Mouse (Mus musculus): ENCODE results near the gene Adam8. TPM values are rescaled to one million over a fixed set of nuclear protein-coding genes. Genes with fewer than 3 reads are reported as not detected.

Adam8 gene
- polyA plus RNA-seq, 1 experiment from 2014 or later: 1.4 TPM

GRCm38 (mm10) chr7:139975471-139975870 is 16.9 kb downstream of the Adam8 start:
- WGBS: 60% methylated on average over 5 of the region's 5 CpGs

GRCm38 (mm10) chr7:139974307-139974706 is 18.1 kb downstream of the Adam8 start:
- Histone ChIP-seq H3K4me2 (no peak overlapping the region), H3K36me3 (no peaks in the 10 kb centered on the region), H3K9me3 (replicated peaks) (no peaks in the 10 kb centered on the region), H3K9ac (no peak overlapping the region), H3K27me3 (no peaks in the 10 kb centered on the region), H3K4me1 (peaks cover 9% of the 10 kb centered on the region), H3K4me3 (replicated peaks) (no peak overlapping the region), H3K27ac (no peak overlapping the region)
- 91% methylated on average over 10 of the region's 10 CpGs for WGBS
- ATAC-seq (replicated peaks; ENCODE audit: low FRiP score): no peak

More at GRCm38 (mm10) chr7:139975471-139975870, 16.9 kb downstream of the Adam8 start:
- Histone ChIP-seq H3K9me3 (replicated peaks) (no peaks in the 10 kb centered on the region), H3K9ac (no peak overlapping the region), H3K4me2 (no peak overlapping the region), H3K36me3 (no peaks in the 10 kb centered on the region), H3K4me1 (peaks cover 9% of the 10 kb centered on the region), H3K27me3 (no peaks in the 10 kb centered on the region), H3K4me3 (replicated peaks) (no peak overlapping the region), H3K27ac (no peak overlapping the region)
- ATAC-seq (replicated peaks; ENCODE audit: low FRiP score): no peak

- no peak overlapping the region for H3K9ac ChIP-seq
- H3K4me3 ChIP-seq (replicated peaks): no peak overlapping the region
- no peaks in the 10 kb centered on the region for H3K36me3 ChIP-seq
- H3K9me3 ChIP-seq (replicated peaks): no peaks in the 10 kb centered on the region
- no peak overlapping the region for H3K27ac ChIP-seq
- no peak overlapping the region for H3K4me2 ChIP-seq
- ATAC-seq (replicated peaks; ENCODE audit: low FRiP score): no peak
- H3K4me1 ChIP-seq: no peaks in the 10 kb centered on the region
- H3K27me3 ChIP-seq: peaks cover 3% of the 10 kb centered on the region; the same call in 1 of the 2 replicates
These were observed 19.4 kb downstream of the Adam8 start for GRCm38 (mm10) chr7:139972923-139973331.

GRCm38 (mm10) chr7:139971436-139971835 is 20.9 kb downstream of the Adam8 start:
- H3K4me2 ChIP-seq: no peak overlapping the region
- H3K4me3 ChIP-seq (replicated peaks): no peak overlapping the region
- ATAC-seq (replicated peaks; ENCODE audit: low FRiP score): no peak
- WGBS: 61% methylated on average over 6 of the region's 6 CpGs
- no peak overlapping the region for H3K9ac ChIP-seq
- peaks cover 3% of the 10 kb centered on the region; the same call in 1 of the 2 replicates for H3K27me3 ChIP-seq
- H3K36me3 ChIP-seq: no peaks in the 10 kb centered on the region
- H3K27ac ChIP-seq: no peak overlapping the region
- no peaks in the 10 kb centered on the region for H3K4me1 ChIP-seq
- H3K9me3 ChIP-seq (replicated peaks): no peaks in the 10 kb centered on the region

DNA sequence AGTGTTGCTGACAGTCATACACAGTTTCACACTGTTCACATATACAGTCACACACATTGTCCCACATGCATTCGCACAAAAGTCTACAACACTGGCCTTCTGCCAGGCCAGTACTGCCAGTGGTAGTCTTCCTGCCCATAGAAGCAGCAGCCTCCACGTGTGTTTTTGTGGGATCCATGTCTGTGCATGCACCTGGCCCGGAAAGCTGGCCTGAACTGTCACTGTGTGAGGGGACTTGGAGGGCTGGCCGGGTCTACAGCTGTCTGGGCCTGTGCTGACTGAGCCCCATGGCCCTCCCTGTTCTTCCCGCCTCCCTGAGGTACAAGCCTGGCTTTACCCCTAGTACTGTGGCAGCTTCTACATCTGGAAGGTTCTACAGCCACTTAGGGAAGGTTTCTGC is 21.4 kb downstream of the Adam8 start:
- Histone ChIP-seq H3K4me3 (replicated peaks) (no peak overlapping the region), H3K4me1 (no peaks in the 10 kb centered on the region), H3K9ac (no peak overlapping the region), H3K27me3 (peaks cover 3% of the 10 kb centered on the region; the same call in 1 of the 2 replicates), H3K9me3 (replicated peaks) (no peaks in the 10 kb centered on the region), H3K27ac (no peak overlapping the region), H3K4me2 (no peak overlapping the region), H3K36me3 (no peaks in the 10 kb centered on the region)
- WGBS: 81% methylated on average over 5 of the region's 5 CpGs
- no peak for ATAC-seq (replicated peaks; ENCODE audit: low FRiP score)

DNA sequence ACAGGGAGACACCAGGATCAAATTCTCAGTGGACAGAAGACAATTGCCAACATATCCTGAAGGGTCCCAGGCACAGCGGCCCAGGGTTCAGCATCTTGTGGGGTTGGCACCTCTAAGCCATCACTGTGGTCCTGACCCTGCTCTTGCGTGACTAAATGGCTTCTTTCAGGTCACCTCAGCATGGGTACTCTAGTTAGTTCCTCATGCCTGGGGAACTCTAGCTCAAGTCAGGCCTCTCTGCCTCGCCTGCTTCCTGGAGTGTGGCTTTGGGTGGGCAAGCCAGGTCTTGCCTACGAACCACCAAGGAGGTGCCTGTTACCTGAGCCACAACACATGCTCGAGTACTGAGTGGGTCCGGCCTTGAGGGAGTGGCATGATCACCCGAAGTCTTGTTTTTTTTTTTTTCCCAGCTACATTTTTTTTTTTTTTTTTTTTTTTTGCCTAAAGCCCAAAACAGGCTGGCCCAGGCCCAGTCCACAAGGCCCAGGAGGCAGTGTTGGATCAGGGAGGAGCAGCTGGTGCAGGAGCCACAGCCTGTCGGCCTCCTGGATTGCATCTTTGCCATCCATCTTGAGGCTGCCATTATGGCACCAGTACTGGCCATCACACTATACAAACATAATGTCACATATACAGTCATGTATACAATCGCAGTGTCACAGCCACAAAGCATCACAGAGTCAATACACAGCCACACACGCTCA is 22.0 kb downstream of the Adam8 start:
- Histone ChIP-seq H3K27ac (no peak overlapping the region), H3K4me1 (no peaks in the 10 kb centered on the region), H3K4me2 (no peak overlapping the region), H3K27me3 (peaks cover 3% of the 10 kb centered on the region; the same call in 1 of the 2 replicates), H3K4me3 (replicated peaks) (no peak overlapping the region), H3K36me3 (no peaks in the 10 kb centered on the region), H3K9ac (no peak overlapping the region), H3K9me3 (replicated peaks) (no peaks in the 10 kb centered on the region)
- ATAC-seq (replicated peaks; ENCODE audit: low FRiP score): no peak
- WGBS: 84% methylated on average over 10 of the region's 10 CpGs

GRCm38 (mm10) chr7:139969348-139970130 is 22.8 kb downstream of the Adam8 start:
- H3K27me3 ChIP-seq: peaks cover 3% of the 10 kb centered on the region; the same call in 1 of the 2 replicates
- ATAC-seq (replicated peaks; ENCODE audit: low FRiP score): no peak
- H3K27ac ChIP-seq: no peak overlapping the region
- H3K36me3 ChIP-seq: no peaks in the 10 kb centered on the region
- no peaks in the 10 kb centered on the region for H3K4me1 ChIP-seq
- no peaks in the 10 kb centered on the region for H3K9me3 ChIP-seq (replicated peaks)
- no peak overlapping the region for H3K4me3 ChIP-seq (replicated peaks)
- no peak overlapping the region for H3K4me2 ChIP-seq
- 43% methylated on average over 10 of the region's 10 CpGs for WGBS
- H3K9ac ChIP-seq: no peak overlapping the region

DNA sequence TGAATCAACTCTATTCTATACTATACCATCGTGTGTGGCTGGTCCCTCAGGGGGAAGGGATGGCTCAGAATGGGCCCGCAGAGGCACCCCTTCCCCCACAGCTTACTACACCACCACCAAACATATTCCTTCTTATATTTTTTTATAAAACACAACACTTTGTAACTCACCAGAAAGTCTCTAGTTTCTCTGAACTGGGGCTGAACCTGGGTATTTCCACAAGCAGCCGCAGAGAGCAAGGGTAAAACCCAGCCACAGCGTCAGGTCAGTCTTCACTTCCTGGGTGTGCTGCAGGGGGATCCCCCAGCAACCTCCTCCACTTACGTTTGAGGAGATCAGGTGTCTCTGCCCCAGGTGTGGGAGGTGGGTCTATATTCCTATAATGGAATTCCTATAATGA is 23.9 kb downstream of the Adam8 start:
- Histone ChIP-seq H3K9ac (no peak overlapping the region), H3K27ac (no peak overlapping the region), H3K4me2 (no peak overlapping the region), H3K9me3 (replicated peaks) (no peaks in the 10 kb centered on the region), H3K4me1 (no peaks in the 10 kb centered on the region), H3K36me3 (no peaks in the 10 kb centered on the region), H3K27me3 (peaks cover 3% of the 10 kb centered on the region; the same call in 1 of the 2 replicates), H3K4me3 (replicated peaks) (no peak overlapping the region)
- 55% methylated on average over 5 of the region's 5 CpGs for WGBS
- no peak for ATAC-seq (replicated peaks; ENCODE audit: low FRiP score)

- Histone ChIP-seq H3K4me3 (replicated peaks) (no peak overlapping the region), H3K4me1 (no peaks in the 10 kb centered on the region), H3K9ac (no peak overlapping the region), H3K4me2 (no peak overlapping the region), H3K27me3 (peaks cover 3% of the 10 kb centered on the region; the same call in 1 of the 2 replicates), H3K36me3 (no peaks in the 10 kb centered on the region), H3K9me3 (replicated peaks) (no peaks in the 10 kb centered on the region), H3K27ac (no peak overlapping the region)
- ATAC-seq (replicated peaks; ENCODE audit: low FRiP score): no peak
- 30% methylated on average over 4 of the region's 4 CpGs for WGBS
These were observed 25.2 kb downstream of the Adam8 start for GRCm38 (mm10) chr7:139967175-139967574.

DNA sequence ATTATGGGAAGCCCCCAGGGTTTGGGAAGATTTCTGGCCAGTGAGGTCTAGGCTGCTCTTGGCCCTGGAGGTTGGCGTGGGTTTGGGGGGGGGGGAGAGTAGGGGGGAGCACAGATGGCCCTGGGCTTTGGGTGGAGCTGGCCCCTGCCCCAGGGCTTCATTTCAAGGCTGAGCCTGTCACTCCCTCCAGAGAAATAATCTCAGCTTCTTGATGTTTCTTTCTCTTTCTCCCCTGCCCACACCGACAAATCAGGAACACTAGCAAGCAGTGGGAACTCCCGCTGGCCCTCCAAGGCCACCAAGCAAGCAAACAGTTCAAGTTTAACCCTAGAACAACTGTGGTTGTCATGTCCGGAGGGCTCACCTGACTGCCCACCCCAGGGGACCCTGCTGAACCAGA is 28.5 kb downstream of the Adam8 start:
- Histone ChIP-seq H3K4me3 (replicated peaks) (no peak overlapping the region), H3K4me1 (no peaks in the 10 kb centered on the region), H3K4me2 (no peak overlapping the region), H3K9ac (no peak overlapping the region), H3K27me3 (peaks cover 11% of the 10 kb centered on the region; the same call in 1 of the 2 replicates), H3K36me3 (no peaks in the 10 kb centered on the region), H3K9me3 (replicated peaks) (no peaks in the 10 kb centered on the region), H3K27ac (no peak overlapping the region)
- no peak for ATAC-seq (replicated peaks; ENCODE audit: low FRiP score)
- WGBS: 53% methylated on average over 4 of the region's 4 CpGs

GRCm38 (mm10) chr7:139961141-139961540 is 31.2 kb downstream of the Adam8 start:
- Histone ChIP-seq H3K9me3 (replicated peaks) (no peaks in the 10 kb centered on the region), H3K4me3 (replicated peaks) (no peak overlapping the region), H3K27ac (no peak overlapping the region), H3K27me3 (peaks cover 31% of the 10 kb centered on the region), H3K4me2 (no peak overlapping the region), H3K36me3 (no peaks in the 10 kb centered on the region), H3K9ac (no peak overlapping the region), H3K4me1 (peaks cover 4% of the 10 kb centered on the region; the same call in 1 of the 2 replicates)
- no peak for ATAC-seq (replicated peaks; ENCODE audit: low FRiP score)
- WGBS: 86% methylated on average over 10 of the region's 10 CpGs

GRCm38 (mm10) chr7:139957958-139958357 is 34.4 kb downstream of the Adam8 start:
- Histone ChIP-seq H3K27me3 (peaks cover 31% of the 10 kb centered on the region), H3K27ac (no peak overlapping the region), H3K4me1 (peaks cover 4% of the 10 kb centered on the region; the same call in 1 of the 2 replicates), H3K4me2 (no peak overlapping the region), H3K36me3 (no peaks in the 10 kb centered on the region), H3K4me3 (replicated peaks) (no peak overlapping the region), H3K9ac (no peak overlapping the region), H3K9me3 (replicated peaks) (no peaks in the 10 kb centered on the region)
- 42% methylated on average over 11 of the region's 11 CpGs for WGBS
- ATAC-seq (replicated peaks; ENCODE audit: low FRiP score): no peak

Measured in kidney, embryonic 15.5 days (tissue).